Mouse (Mus musculus): ENCODE results near the gene Skap1. TPM values are rescaled to one million over a fixed set of nuclear protein-coding genes. Genes with fewer than 3 reads are reported as not detected.

The Skap1 gene
- polyA plus RNA-seq, 1 experiment: 1.5 TPM

GRCm38 (mm10) chr11:96466987-96467386 is 2.6 kb downstream of the Skap1 start:
- Histone ChIP-seq H3K4me1 (ENCODE audit: control insufficient read depth, insufficient read depth, low read length) (0 out of 2 replicates have a peak, but pooled peaks cover 2% of the 10 kb centered on the region), H3K27ac (ENCODE audit: insufficient read depth, low read length) (no peak overlapping the region), H3K4me3 (replicated peaks; ENCODE audit: insufficient read depth, low read depth, low read length) (no peak overlapping the region), H3K27me3 (ENCODE audit: control insufficient read depth, insufficient read depth, low read length) (no peaks in the 10 kb centered on the region; the same call in 1 of the 2 replicates)
- 77% methylated on average over 7 of the region's 7 CpGs for WGBS
- no peak for DNase-seq
- no peak for TF ChIP-seq CTCF (IDR thresholded peaks at IDR 0.05; ENCODE audit: borderline replicate concordance, insufficient read depth, low read depth, low read length)
- no peak for TF ChIP-seq POLR2A (IDR thresholded peaks at IDR 0.05; ENCODE audit: borderline replicate concordance, insufficient read depth, low read length)

GRCm38 (mm10) chr11:96468048-96468745 is 3.8 kb downstream of the Skap1 start:
- 63% methylated on average over 9 of the region's 9 CpGs for WGBS
- H3K4me1 ChIP-seq (ENCODE audit: control insufficient read depth, insufficient read depth, low read length): 0 out of 2 replicates have a peak, but pooled peaks cover 2% of the 10 kb centered on the region
- no peak for TF ChIP-seq POLR2A (IDR thresholded peaks at IDR 0.05; ENCODE audit: borderline replicate concordance, insufficient read depth, low read length)
- no peak for TF ChIP-seq CTCF (IDR thresholded peaks at IDR 0.05; ENCODE audit: borderline replicate concordance, insufficient read depth, low read depth, low read length)
- H3K27ac ChIP-seq (ENCODE audit: insufficient read depth, low read length): no peak overlapping the region
- DNase-seq: no peak
- no peak overlapping the region for H3K4me3 ChIP-seq (replicated peaks; ENCODE audit: insufficient read depth, low read depth, low read length)
- H3K27me3 ChIP-seq (ENCODE audit: control insufficient read depth, insufficient read depth, low read length): no peaks in the 10 kb centered on the region; the same call in 1 of the 2 replicates

- no peak overlapping the region for H3K4me3 ChIP-seq (replicated peaks; ENCODE audit: insufficient read depth, low read depth, low read length)
- WGBS: 80% methylated on average over 3 of the region's 3 CpGs
- DNase-seq: no peak
- H3K27ac ChIP-seq (ENCODE audit: insufficient read depth, low read length): no peak overlapping the region
- H3K27me3 ChIP-seq (ENCODE audit: control insufficient read depth, insufficient read depth, low read length): no peaks in the 10 kb centered on the region; the same call in 1 of the 2 replicates
- TF ChIP-seq CTCF (IDR thresholded peaks at IDR 0.05; ENCODE audit: borderline replicate concordance, insufficient read depth, low read depth, low read length): no peak
- TF ChIP-seq POLR2A (IDR thresholded peaks at IDR 0.05; ENCODE audit: borderline replicate concordance, insufficient read depth, low read length): no peak
- no peaks in the 10 kb centered on the region for H3K4me1 ChIP-seq (ENCODE audit: control insufficient read depth, insufficient read depth, low read length)
These were observed 18.3 kb downstream of the Skap1 start for GRCm38 (mm10) chr11:96482711-96483110.

DNA sequence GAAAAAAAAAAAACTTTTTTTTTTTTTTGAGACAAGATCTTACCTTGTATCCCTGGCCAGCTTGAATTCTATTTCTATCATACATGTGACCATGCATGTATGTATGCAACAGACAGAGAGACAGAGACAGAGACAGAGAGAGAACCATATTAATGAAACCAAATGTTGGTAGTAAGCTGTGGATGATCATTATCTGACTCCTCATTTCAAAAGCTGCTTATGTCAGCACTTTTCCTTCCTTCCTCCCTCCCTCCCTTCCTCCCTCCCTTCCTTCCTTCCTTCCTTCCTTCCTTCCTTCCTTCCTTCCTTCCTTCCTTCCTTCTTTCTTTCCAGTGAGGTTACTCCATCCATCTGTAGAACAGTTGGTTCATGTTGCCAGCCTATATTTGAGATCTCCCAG is 18.8 kb downstream of the Skap1 start:
- no peak overlapping the region for H3K27ac ChIP-seq (ENCODE audit: insufficient read depth, low read length)
- TF ChIP-seq POLR2A (IDR thresholded peaks at IDR 0.05; ENCODE audit: borderline replicate concordance, insufficient read depth, low read length): no peak
- no peak overlapping the region for H3K4me3 ChIP-seq (replicated peaks; ENCODE audit: insufficient read depth, low read depth, low read length)

DNA sequence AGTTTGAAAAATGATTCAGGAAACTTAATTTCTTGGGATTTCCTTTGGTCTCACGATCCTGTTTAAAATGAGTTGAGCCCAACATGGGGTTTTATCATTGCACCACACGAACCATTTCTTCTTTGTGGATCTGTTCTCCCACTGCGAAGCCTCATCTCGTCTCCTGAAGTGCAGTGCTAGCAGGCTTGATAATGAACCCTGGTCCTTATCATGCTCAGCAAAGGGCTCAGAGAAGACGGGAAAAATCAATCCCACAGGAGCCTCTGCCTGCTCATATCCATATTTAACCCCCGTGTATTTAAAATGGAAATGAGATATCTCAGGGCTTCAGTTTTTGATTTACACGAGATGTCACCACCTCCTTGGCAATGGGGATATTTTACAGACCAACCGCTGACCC is 34.1 kb downstream of the Skap1 start:
- TF ChIP-seq CTCF (IDR thresholded peaks at IDR 0.05; ENCODE audit: borderline replicate concordance, insufficient read depth, low read depth, low read length) (no peak), POLR2A (IDR thresholded peaks at IDR 0.05; ENCODE audit: borderline replicate concordance, insufficient read depth, low read length) (no peak)
- no peaks in the 10 kb centered on the region for H3K4me1 ChIP-seq (ENCODE audit: control insufficient read depth, insufficient read depth, low read length)
- H3K27me3 ChIP-seq (ENCODE audit: control insufficient read depth, insufficient read depth, low read length): no peaks in the 10 kb centered on the region
- H3K27ac ChIP-seq (ENCODE audit: insufficient read depth, low read length): no peak overlapping the region
- H3K4me3 ChIP-seq (replicated peaks; ENCODE audit: insufficient read depth, low read depth, low read length): no peak overlapping the region
- no peak for DNase-seq
- 78% methylated on average over 8 of the region's 8 CpGs for WGBS

More for the DNA sequence above, 18.8 kb downstream of the Skap1 start:
- no peak for DNase-seq
- Histone ChIP-seq H3K4me1 (ENCODE audit: control insufficient read depth, insufficient read depth, low read length) (no peaks in the 10 kb centered on the region), H3K27me3 (ENCODE audit: control insufficient read depth, insufficient read depth, low read length) (no peaks in the 10 kb centered on the region)

- Histone ChIP-seq H3K4me3 (replicated peaks; ENCODE audit: insufficient read depth, low read depth, low read length) (no peak overlapping the region), H3K27ac (ENCODE audit: insufficient read depth, low read length) (no peak overlapping the region), H3K27me3 (ENCODE audit: control insufficient read depth, insufficient read depth, low read length) (no peaks in the 10 kb centered on the region), H3K4me1 (ENCODE audit: control insufficient read depth, insufficient read depth, low read length) (no peaks in the 10 kb centered on the region)
- TF ChIP-seq POLR2A (IDR thresholded peaks at IDR 0.05; ENCODE audit: borderline replicate concordance, insufficient read depth, low read length) (no peak), CTCF (IDR thresholded peaks at IDR 0.05; ENCODE audit: borderline replicate concordance, insufficient read depth, low read depth, low read length) (no peak)
- 42% methylated on average over 6 of the region's 6 CpGs for WGBS
- DNase-seq: no peak
These were observed 36.6 kb downstream of the Skap1 start for GRCm38 (mm10) chr11:96501042-96501441.

DNA sequence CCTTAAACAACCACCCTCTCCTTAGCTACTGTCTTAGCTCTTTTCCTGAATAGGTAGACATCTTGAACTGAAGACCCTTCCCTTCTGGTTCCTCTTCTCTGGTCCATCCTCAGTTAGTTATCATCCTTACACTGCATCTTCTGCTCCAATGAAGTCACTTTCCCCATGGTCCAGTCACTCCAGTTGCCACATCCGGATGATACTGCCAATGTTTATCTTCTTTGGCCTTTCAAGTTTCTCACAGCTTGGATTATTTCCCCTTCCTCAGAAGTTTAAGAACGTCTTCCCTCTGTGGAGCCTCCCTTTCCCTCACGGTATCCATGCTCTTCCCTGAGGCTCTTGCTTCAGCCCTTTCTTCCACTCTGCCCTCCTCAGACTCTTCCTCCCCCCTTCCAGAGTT is 38.6 kb downstream of the Skap1 start:
- WGBS: 88% methylated on average over 3 of the region's 3 CpGs
- Histone ChIP-seq H3K27ac (ENCODE audit: insufficient read depth, low read length) (no peak overlapping the region), H3K4me3 (replicated peaks; ENCODE audit: insufficient read depth, low read depth, low read length) (no peak overlapping the region), H3K27me3 (ENCODE audit: control insufficient read depth, insufficient read depth, low read length) (no peaks in the 10 kb centered on the region), H3K4me1 (ENCODE audit: control insufficient read depth, insufficient read depth, low read length) (no peaks in the 10 kb centered on the region)
- no peak for TF ChIP-seq CTCF (IDR thresholded peaks at IDR 0.05; ENCODE audit: borderline replicate concordance, insufficient read depth, low read depth, low read length)
- no peak for DNase-seq

DNA sequence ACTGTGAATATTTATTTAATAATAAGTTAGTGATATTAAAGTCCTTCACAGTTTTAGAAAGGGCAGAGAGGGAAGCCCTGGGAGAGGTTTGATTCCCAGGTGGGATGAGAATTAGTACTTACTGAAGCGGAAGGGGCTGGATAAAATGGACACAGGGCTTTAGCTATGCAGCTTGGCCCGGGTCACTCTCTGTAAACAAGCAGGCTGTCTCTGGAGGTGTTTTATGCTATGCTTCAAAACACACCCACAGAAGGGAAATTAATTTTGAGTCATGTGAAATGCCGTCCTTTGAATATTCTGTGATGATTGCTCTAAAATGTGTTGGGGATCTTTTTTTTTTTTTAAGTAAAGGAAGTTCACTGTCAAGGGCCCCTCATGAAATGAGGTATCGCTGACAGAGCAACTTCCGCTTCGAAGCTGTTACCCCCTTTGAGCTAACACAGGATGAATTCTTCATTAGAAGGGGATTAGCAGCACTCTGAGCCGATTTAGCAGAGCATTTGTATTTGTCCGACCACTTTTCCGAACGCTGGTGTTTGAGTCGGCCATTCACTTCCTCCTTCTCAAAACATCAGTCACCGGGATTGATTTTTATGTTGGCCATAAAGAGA is 40.2 kb downstream of the Skap1 start:
- Histone ChIP-seq H3K27me3 (ENCODE audit: control insufficient read depth, insufficient read depth, low read length) (no peaks in the 10 kb centered on the region), H3K4me1 (ENCODE audit: control insufficient read depth, insufficient read depth, low read length) (no peaks in the 10 kb centered on the region), H3K4me3 (replicated peaks; ENCODE audit: insufficient read depth, low read depth, low read length) (no peak overlapping the region), H3K27ac (ENCODE audit: insufficient read depth, low read length) (no peak overlapping the region)
- no peak for TF ChIP-seq CTCF (IDR thresholded peaks at IDR 0.05; ENCODE audit: borderline replicate concordance, insufficient read depth, low read depth, low read length)
- TF ChIP-seq POLR2A (IDR thresholded peaks at IDR 0.05; ENCODE audit: borderline replicate concordance, insufficient read depth, low read length): no peak
- DNase-seq: no peak
- 75% methylated on average over 12 of the region's 12 CpGs for WGBS
